Mouse (Mus musculus): ENCODE data around the gene Egr4. TPM values are rescaled to one million over a fixed set of nuclear protein-coding genes. Genes with fewer than 3 reads are reported as not detected.
A peak's percentile ranks its signal among the peaks of the same experiment; 100 is the strongest.

Egr4 gene
- polyA plus RNA-seq, 1 experiment, result 0.10 TPM

DNA sequence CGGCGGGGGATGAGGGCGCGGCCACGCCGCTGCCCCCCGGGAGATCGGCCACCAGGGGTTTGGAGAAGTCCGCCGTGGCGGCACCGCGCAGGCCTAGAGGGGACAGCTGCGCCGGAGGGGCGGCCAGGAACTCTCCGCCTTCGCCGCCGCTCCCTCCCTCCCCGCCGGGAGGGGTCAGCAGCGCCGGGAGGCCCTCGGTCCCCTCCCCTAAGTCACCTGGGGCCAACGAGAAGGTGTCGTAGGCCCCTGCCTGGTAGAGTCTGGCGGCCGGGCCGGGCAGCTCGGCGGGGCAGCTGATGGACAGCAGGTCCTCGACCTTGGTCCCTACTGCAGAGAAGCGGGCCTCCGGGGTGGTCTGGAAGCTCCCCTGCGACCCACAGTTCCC is 1.3 kb downstream of the Egr4 start:
- TF ChIP-seq CTCF (IDR thresholded peaks at IDR 0.05; ENCODE audit: borderline replicate concordance, extremely low read depth, insufficient read depth, insufficient read length) (no peak), POLR2A (IDR thresholded peaks at IDR 0.05; ENCODE audit: borderline replicate concordance, extremely low read depth, insufficient read depth, insufficient read length, poor library complexity, severe bottlenecking) (no peak)
- no peak for DNase-seq (ENCODE audit: low read depth)

DNA sequence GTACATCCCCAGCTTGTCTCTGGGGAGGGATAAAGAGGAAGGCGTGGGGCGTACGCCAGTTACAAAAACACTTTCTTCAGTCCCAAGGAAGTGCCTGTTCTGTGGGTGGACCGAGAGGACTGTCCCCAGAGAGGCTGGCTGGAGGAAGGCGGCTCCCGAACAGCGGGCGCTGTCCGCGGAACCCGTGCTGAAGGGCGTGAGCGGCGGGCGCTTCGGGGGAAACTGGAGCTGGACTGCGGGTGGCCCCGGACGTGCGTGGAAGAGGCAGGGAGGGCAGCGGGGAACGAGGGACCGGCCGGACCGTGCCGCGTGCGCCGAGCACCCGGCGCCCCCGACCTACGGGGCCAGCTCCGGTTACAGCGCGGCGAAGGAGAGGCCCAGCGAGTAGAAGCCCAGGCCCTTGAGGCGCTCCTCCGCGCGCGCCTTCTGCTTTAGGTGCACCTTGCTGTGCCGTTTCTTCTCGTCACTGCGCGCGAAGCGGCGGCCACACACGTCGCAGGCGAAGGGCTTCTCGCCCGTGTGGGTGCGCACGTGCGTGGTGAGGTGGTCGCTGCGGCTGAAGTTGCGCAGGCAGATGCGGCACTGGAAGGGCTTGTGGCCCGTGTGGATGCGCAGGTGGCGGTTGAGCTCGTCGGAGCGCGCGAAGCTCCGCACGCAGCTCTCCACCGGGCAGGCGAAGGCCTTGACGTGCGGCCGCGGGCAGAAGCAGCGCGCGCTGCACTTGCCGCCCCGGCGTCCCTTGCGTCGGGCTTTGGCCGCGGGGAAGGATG is 1.9 kb downstream of the Egr4 start:
- DNase-seq (ENCODE audit: low read depth), result peak; percentile 42
- TF ChIP-seq CTCF (IDR thresholded peaks at IDR 0.05; ENCODE audit: borderline replicate concordance, extremely low read depth, insufficient read depth, insufficient read length) (no peak), POLR2A (IDR thresholded peaks at IDR 0.05; ENCODE audit: borderline replicate concordance, extremely low read depth, insufficient read depth, insufficient read length, poor library complexity, severe bottlenecking) (no peak)

GRCm38 (mm10) chr6:85510476-85510875 is 2.9 kb downstream of the Egr4 start:
- TF ChIP-seq CTCF (IDR thresholded peaks at IDR 0.05; ENCODE audit: borderline replicate concordance, extremely low read depth, insufficient read depth, insufficient read length) (peak; percentile 70), POLR2A (IDR thresholded peaks at IDR 0.05; ENCODE audit: borderline replicate concordance, extremely low read depth, insufficient read depth, insufficient read length, poor library complexity, severe bottlenecking) (no peak)
- DNase-seq (ENCODE audit: low read depth), result peak; percentile 80

- TF ChIP-seq CTCF (IDR thresholded peaks at IDR 0.05; ENCODE audit: borderline replicate concordance, extremely low read depth, insufficient read depth, insufficient read length), result no peak
- no peak for TF ChIP-seq POLR2A (IDR thresholded peaks at IDR 0.05; ENCODE audit: borderline replicate concordance, extremely low read depth, insufficient read depth, insufficient read length, poor library complexity, severe bottlenecking)
- DNase-seq (ENCODE audit: low read depth), result no peak
Observed at GRCm38 (mm10) chr6:85508602-85509001, 4.8 kb downstream of the Egr4 start.

DNA sequence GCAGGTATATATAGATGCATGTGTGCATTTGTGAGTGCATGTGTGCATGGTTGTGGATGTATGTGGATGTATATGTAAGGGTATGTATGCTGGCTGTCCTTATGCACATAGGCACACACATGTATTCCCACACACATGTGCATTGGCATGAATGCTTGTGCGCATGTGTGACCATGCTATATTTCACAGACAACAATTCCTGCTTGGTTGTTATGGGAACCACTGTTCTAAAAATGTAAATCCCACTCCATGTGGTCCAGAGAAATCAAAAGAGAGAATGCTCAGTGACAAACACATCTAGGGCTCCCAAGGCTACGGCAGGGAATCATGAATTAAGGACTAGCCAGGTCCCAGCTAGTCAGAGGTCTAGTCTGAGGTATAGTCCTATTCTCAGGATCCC is 8.5 kb downstream of the Egr4 start:
- peak; percentile 34 for DNase-seq (ENCODE audit: low read depth)

GRCm38 (mm10) chr6:85502911-85503250 is 10.5 kb downstream of the Egr4 start, which contains the start of gene Fbxo41:
Fbxo41 (minus strand) TSS chr6:85502994.
- no peak for TF ChIP-seq CTCF (IDR thresholded peaks at IDR 0.05; ENCODE audit: borderline replicate concordance, extremely low read depth, insufficient read depth, insufficient read length)
- TF ChIP-seq POLR2A (IDR thresholded peaks at IDR 0.05; ENCODE audit: borderline replicate concordance, extremely low read depth, insufficient read depth, insufficient read length, poor library complexity, severe bottlenecking), result peak; percentile 47; the same call in 1 of the 2 replicates
- DNase-seq (ENCODE audit: low read depth), result peak; percentile 88

More for the DNA sequence above, 8.5 kb downstream of the Egr4 start:
- TF ChIP-seq CTCF (IDR thresholded peaks at IDR 0.05; ENCODE audit: borderline replicate concordance, extremely low read depth, insufficient read depth, insufficient read length), result no peak
- TF ChIP-seq POLR2A (IDR thresholded peaks at IDR 0.05; ENCODE audit: borderline replicate concordance, extremely low read depth, insufficient read depth, insufficient read length, poor library complexity, severe bottlenecking), result no peak

DNA sequence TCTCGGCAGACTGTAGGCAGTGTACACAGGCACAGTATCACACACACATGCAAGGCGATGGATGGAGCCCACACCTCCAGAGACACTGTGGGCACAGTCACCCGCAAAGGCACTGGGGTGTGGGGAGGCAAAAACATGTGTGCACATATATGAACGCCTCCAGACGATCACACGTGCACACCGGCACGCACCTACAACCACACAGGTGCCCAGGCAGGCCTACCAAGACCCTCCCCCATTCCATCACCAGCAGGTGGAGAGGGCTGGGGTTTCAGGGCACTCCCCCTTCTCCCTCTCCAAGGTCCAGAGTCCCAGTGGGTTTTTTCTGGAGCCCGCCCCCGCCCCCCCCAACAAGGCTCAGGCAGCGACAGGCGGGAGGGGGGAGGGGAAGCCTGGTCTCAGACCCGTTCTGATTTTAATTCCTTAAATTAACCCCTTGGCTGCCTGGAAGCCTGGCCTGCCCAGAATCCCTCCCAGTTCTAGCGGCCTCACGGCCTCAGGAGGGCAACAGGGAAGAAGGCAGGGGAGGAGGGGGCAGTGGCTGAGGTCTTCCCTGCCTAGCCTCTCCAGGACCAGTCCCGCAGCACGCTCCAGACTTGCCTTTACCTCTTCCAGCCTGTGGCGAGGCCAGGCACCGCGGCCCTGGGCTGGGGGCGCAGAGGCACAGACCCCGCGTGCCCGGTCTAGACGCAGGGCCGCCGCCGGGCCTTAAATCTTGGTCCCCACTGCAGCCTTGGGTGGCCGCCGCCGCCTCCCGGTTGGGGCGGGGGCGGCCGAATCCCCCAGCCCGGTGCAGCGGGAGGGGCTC is 11.1 kb downstream of the Egr4 start:
- DNase-seq (ENCODE audit: low read depth), result peak; percentile 63
- TF ChIP-seq CTCF (IDR thresholded peaks at IDR 0.05; ENCODE audit: borderline replicate concordance, extremely low read depth, insufficient read depth, insufficient read length) (no peak), POLR2A (IDR thresholded peaks at IDR 0.05; ENCODE audit: borderline replicate concordance, extremely low read depth, insufficient read depth, insufficient read length, poor library complexity, severe bottlenecking) (no peak)

DNA sequence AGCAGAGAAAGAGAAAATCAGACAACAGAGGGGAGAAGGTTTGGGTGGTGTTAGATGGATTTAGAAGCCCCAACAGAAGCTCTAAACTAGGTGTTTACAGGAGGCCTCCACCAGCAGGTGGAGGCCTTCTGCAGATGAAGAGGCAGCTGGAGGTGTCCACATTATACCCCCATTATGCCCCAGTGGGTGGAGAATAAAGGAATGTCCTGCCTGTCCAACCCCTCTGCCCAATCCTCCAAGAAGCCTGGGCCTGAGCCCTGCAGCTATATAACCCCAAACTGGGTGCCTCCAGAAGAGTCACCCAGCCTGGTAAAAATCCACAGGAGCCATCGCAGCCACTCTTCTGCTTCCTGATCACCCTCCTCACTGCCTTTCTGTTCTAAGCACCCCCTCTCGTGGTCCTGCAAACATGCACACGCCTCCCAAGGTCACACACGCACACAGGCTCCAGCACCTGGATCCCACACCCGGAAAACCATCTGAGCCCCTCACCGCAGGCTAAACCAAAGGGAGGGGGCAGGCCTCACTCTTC is 11.8 kb downstream of the Egr4 start:
- TF ChIP-seq CTCF (IDR thresholded peaks at IDR 0.05; ENCODE audit: borderline replicate concordance, extremely low read depth, insufficient read depth, insufficient read length) (peak; percentile 13; the same call in 1 of the 2 replicates), POLR2A (IDR thresholded peaks at IDR 0.05; ENCODE audit: borderline replicate concordance, extremely low read depth, insufficient read depth, insufficient read length, poor library complexity, severe bottlenecking) (no peak)
- DNase-seq (ENCODE audit: low read depth), result peak; percentile 25

DNA sequence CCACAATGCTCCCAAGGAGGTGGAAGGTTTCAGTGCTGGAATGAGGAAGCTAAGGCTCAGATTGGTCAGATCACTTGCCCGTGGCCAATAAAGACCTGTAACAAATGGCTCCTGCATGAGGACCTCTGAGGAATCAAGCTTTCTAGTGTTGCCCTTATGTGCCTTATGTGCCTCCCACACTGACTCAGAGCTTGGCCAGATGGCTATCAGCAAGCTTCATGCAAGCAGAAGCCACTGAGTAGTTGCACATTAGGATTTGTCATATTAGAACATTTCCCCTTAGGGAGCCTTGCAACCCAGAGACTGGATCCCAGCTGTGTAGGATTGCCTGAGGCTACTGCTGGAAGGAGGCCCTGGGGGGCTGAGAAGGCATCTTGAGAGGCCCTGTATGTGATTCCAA is 13.0 kb downstream of the Egr4 start:
- no peak for TF ChIP-seq CTCF (IDR thresholded peaks at IDR 0.05; ENCODE audit: borderline replicate concordance, extremely low read depth, insufficient read depth, insufficient read length)
- TF ChIP-seq POLR2A (IDR thresholded peaks at IDR 0.05; ENCODE audit: borderline replicate concordance, extremely low read depth, insufficient read depth, insufficient read length, poor library complexity, severe bottlenecking), result no peak
- DNase-seq (ENCODE audit: low read depth), result no peak

DNA sequence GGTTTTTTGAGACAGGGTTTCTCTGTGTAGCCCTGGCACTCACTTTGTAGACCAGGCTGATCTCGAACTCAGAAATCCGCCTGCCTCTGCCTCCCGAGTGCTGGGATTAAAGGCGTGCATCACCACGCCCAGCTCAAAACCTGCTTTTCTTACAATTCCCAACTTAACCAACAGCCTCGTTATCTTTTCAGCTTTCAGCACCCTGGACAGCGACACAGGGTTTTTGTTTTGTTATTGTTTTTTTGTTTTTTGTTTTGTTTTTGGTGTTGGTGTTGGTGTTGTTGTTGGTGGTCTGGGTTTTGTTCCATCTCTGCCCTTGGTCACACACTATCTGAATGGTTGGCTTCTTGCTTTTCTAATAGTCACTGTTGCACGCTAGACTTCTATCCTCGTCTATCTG is 15.2 kb downstream of the Egr4 start:
- TF ChIP-seq CTCF (IDR thresholded peaks at IDR 0.05; ENCODE audit: borderline replicate concordance, extremely low read depth, insufficient read depth, insufficient read length), result no peak
- TF ChIP-seq POLR2A (IDR thresholded peaks at IDR 0.05; ENCODE audit: borderline replicate concordance, extremely low read depth, insufficient read depth, insufficient read length, poor library complexity, severe bottlenecking), result no peak
- no peak for DNase-seq (ENCODE audit: low read depth)

DNA sequence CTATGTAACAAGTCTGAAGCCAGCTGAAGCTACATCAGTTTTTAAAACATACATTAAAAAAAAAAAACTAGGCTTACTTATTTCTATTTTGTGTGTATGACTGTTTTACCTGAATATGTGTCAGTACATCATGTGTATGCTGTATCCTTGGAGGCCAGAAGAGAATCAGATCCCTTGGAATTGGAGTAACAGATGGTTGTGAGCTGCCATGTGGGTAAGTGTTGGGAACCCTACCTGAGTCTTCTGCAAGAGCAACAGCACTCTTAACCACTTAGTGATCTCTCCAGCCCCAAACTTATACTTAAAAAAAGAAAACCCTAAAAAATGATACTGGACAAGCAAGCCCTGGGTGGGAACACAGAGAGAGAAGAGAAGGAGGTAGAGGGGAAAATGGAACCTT is 16.4 kb downstream of the Egr4 start:
- DNase-seq (ENCODE audit: low read depth), result no peak
- no peak for TF ChIP-seq POLR2A (IDR thresholded peaks at IDR 0.05; ENCODE audit: borderline replicate concordance, extremely low read depth, insufficient read depth, insufficient read length, poor library complexity, severe bottlenecking)
- TF ChIP-seq CTCF (IDR thresholded peaks at IDR 0.05; ENCODE audit: borderline replicate concordance, extremely low read depth, insufficient read depth, insufficient read length), result no peak

All from brain, embryonic 14.5 days (tissue).